Mouse (Mus musculus): Measurements from ENCODE around the gene Pacsin2. TPM values are rescaled to one million over a fixed set of nuclear protein-coding genes. Genes with fewer than 3 reads are reported as not detected.

The Pacsin2 gene
- polyA plus RNA-seq, 1 experiment from 2014 or later = 85.4 TPM

GRCm38 (mm10) chr15:83482645-83483224 is 18.3 kb upstream of the Pacsin2 start:
- Histone ChIP-seq H3K4me1 (ENCODE audit: insufficient read depth, low read length) (no peaks in the 10 kb centered on the region), H3K27me3 (ENCODE audit: insufficient read depth, low read length) (no peaks in the 10 kb centered on the region), H3K9ac (replicated peaks; ENCODE audit: low read length) (no peak overlapping the region), H3K4me2 (replicated peaks; ENCODE audit: low read depth, low read length) (no peak overlapping the region), H3K4me3 (ENCODE audit: low read length) (no peak overlapping the region), H3K36me3 (ENCODE audit: insufficient read depth, low read length) (peaks cover 7% of the 10 kb centered on the region; the same call in 1 of the 2 replicates), H3K9me3 (ENCODE audit: low read length) (no peaks in the 10 kb centered on the region), H3K27ac (ENCODE audit: low read length) (no peak overlapping the region)
- no peak for ATAC-seq (ENCODE audit: low FRiP score, low TSS enrichment)
- 75% methylated on average over 8 of the region's 8 CpGs for WGBS

DNA sequence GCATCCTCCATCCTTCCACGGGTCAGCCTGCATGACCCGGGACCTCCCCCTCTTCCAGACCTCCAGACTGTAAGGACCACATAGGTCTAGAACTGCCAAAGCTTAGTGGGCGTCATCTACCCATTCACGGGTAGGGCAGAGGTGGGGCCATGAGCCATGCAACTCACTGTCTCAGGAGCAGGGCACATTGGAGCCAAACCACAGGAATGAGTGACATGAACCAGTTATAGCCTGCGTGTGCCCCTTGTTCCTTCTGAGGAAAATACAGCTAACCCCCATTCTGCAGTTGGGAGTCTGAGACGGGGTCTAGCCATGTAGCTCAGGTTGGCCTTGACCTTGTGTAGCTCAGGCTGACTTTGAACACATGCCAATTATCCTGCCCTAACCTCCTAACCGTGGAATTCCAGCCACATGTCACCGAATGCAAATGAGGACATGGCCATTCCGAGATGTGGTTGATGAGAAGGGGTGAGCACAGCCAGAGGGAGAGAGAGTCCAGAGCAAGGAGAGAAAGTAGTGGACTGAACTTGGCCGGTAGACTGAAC is 16.9 kb upstream of the Pacsin2 start:
- Histone ChIP-seq H3K36me3 (ENCODE audit: insufficient read depth, low read length) (no peaks in the 10 kb centered on the region), H3K9ac (replicated peaks; ENCODE audit: low read length) (no peak overlapping the region), H3K4me3 (ENCODE audit: low read length) (no peak overlapping the region), H3K27ac (ENCODE audit: low read length) (no peak overlapping the region), H3K4me1 (ENCODE audit: insufficient read depth, low read length) (no peaks in the 10 kb centered on the region), H3K9me3 (ENCODE audit: low read length) (no peaks in the 10 kb centered on the region), H3K27me3 (ENCODE audit: insufficient read depth, low read length) (no peaks in the 10 kb centered on the region), H3K4me2 (replicated peaks; ENCODE audit: low read depth, low read length) (no peak overlapping the region)
- WGBS = 65% methylated on average over 10 of the region's 10 CpGs
- ATAC-seq (ENCODE audit: low FRiP score, low TSS enrichment) = no peak

DNA sequence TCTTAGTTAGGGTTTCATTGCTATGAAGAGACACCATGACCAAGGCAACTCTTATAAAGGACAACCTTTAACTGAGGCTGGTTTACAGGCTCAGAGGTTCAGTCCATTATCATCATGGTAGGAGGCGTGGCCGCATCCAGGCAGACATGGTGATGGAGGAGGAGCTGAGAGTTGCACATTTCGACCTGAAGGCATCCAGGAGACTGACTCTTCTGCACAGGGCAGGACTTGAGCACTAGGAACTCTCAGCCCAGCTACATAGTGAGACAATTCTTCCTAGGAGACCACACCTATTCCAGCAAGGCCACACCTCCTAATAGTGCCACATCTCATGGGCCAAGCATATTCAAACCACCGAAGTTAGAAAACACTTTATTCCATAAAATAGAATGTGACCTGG is 15.4 kb upstream of the Pacsin2 start:
- 89% methylated on average over 4 of the region's 4 CpGs for WGBS

DNA sequence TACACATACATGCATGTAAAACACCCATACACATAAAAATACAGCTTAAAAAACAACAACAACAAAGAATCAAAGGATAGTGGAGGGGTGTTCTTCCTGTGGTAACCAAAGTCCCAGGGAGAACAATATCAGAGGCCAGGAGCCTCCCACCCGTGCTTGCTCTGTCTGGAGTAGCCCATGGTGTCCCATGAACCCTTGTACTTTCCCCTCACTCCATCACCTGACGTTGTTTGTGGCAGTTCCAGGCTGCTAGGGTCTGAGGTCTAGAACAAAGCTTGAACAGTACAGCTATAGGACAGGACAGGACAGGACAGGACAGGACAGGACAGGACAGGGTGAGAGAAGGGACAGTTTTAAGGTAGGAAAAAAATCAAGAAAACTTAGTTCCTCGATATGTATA is 13.7 kb upstream of the Pacsin2 start:
- 68% methylated on average over 3 of the region's 3 CpGs for WGBS
- Histone ChIP-seq H3K4me1 (ENCODE audit: insufficient read depth, low read length) (peaks cover 10% of the 10 kb centered on the region; the same call in 1 of the 2 replicates), H3K27ac (ENCODE audit: low read length) (no peak overlapping the region), H3K4me3 (ENCODE audit: low read length) (no peak overlapping the region), H3K27me3 (ENCODE audit: insufficient read depth, low read length) (no peaks in the 10 kb centered on the region), H3K4me2 (replicated peaks; ENCODE audit: low read depth, low read length) (no peak overlapping the region), H3K9me3 (ENCODE audit: low read length) (no peaks in the 10 kb centered on the region), H3K36me3 (ENCODE audit: insufficient read depth, low read length) (no peaks in the 10 kb centered on the region), H3K9ac (replicated peaks; ENCODE audit: low read length) (no peak overlapping the region)
- no peak for ATAC-seq (ENCODE audit: low FRiP score, low TSS enrichment)

More for the DNA sequence above, 15.4 kb upstream of the Pacsin2 start:
- Histone ChIP-seq H3K9me3 (ENCODE audit: low read length) (no peaks in the 10 kb centered on the region), H3K9ac (replicated peaks; ENCODE audit: low read length) (no peak overlapping the region), H3K4me2 (replicated peaks; ENCODE audit: low read depth, low read length) (no peak overlapping the region), H3K4me1 (ENCODE audit: insufficient read depth, low read length) (peaks cover under 1% of the 10 kb centered on the region; the same call in 1 of the 2 replicates), H3K27me3 (ENCODE audit: insufficient read depth, low read length) (no peaks in the 10 kb centered on the region), H3K4me3 (ENCODE audit: low read length) (no peak overlapping the region), H3K27ac (ENCODE audit: low read length) (no peak overlapping the region), H3K36me3 (ENCODE audit: insufficient read depth, low read length) (no peaks in the 10 kb centered on the region)
- no peak for ATAC-seq (ENCODE audit: low FRiP score, low TSS enrichment)

GRCm38 (mm10) chr15:83476593-83477273 is 12.3 kb upstream of the Pacsin2 start:
- Histone ChIP-seq H3K36me3 (ENCODE audit: insufficient read depth, low read length) (no peaks in the 10 kb centered on the region), H3K4me1 (ENCODE audit: insufficient read depth, low read length) (peaks cover 11% of the 10 kb centered on the region; the same call in 1 of the 2 replicates), H3K4me2 (replicated peaks; ENCODE audit: low read depth, low read length) (no peak overlapping the region), H3K27me3 (ENCODE audit: insufficient read depth, low read length) (no peaks in the 10 kb centered on the region), H3K9me3 (ENCODE audit: low read length) (no peaks in the 10 kb centered on the region), H3K27ac (ENCODE audit: low read length) (no peak overlapping the region), H3K4me3 (ENCODE audit: low read length) (no peak overlapping the region), H3K9ac (replicated peaks; ENCODE audit: low read length) (no peak overlapping the region)
- no peak for ATAC-seq (ENCODE audit: low FRiP score, low TSS enrichment)
- 80% methylated on average over 12 of the region's 12 CpGs for WGBS

DNA sequence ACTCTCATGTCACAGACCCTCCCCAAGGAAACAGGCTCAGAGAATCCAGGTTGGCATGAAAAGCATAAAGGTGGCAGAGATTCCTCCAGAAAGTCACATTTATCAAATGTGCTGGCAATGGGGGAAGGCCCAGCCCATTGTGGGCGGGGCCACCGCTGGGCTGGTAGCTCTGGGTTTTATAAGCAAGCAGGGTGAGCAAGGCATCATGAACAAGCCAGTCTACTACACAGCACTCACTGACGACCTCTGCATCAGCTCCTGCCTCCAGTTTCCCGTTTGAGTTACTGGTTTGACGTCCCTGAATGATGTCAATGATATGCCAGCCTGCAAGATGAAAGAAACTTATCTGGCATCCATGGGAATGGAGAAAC is 10.0 kb upstream of the Pacsin2 start:
- ATAC-seq (ENCODE audit: low FRiP score, low TSS enrichment) = no peak
- H3K27me3 ChIP-seq (ENCODE audit: insufficient read depth, low read length) = no peaks in the 10 kb centered on the region
- no peaks in the 10 kb centered on the region for H3K36me3 ChIP-seq (ENCODE audit: insufficient read depth, low read length)
- H3K27ac ChIP-seq (ENCODE audit: low read length) = peak overlapping the region; percentile 17; the same call in 1 of the 2 replicates
- peaks cover 17% of the 10 kb centered on the region for H3K4me1 ChIP-seq (ENCODE audit: insufficient read depth, low read length)
- no peak overlapping the region for H3K4me3 ChIP-seq (ENCODE audit: low read length)
- H3K9me3 ChIP-seq (ENCODE audit: low read length) = no peaks in the 10 kb centered on the region
- no peak overlapping the region for H3K9ac ChIP-seq (replicated peaks; ENCODE audit: low read length)
- no peak overlapping the region for H3K4me2 ChIP-seq (replicated peaks; ENCODE audit: low read depth, low read length)
- WGBS = 31% methylated on average over 5 of the region's 5 CpGs

DNA sequence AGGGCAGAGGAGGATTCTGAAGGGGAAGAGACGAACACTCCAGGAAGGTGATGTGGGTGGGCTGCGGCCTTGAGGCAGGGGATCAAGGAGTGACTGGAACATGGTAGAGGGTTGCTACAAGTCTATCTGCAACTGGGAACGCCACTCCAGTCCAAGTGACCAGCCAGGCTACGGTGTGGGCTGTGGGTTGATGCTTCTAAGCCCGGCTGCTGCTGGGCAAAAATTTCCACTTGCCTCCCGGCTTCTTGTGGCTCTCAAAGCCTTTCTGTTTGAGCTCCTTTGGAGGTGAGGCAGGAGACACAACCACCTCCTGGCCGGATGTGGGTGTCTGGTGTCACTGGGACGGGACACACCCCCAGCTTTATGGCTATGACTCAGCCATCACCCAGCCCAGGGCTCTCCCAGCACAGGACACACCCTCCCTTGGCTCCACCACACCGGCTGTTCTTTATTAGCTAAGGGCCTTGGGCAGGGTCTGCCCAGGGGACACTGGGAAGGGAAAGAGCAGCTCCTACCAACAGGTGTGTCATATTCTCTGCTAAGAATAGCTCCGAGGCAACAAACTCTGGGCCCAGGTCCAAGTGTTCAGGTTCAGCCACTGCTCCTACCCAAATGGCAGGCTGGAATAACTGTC is 9.5 kb upstream of the Pacsin2 start:
- Histone ChIP-seq H3K27ac (ENCODE audit: low read length) (0 out of 2 replicates have a peak overlapping the region, but pooled peaks have one; percentile 17), H3K9ac (replicated peaks; ENCODE audit: low read length) (no peak overlapping the region), H3K36me3 (ENCODE audit: insufficient read depth, low read length) (no peaks in the 10 kb centered on the region), H3K9me3 (ENCODE audit: low read length) (no peaks in the 10 kb centered on the region), H3K4me1 (ENCODE audit: insufficient read depth, low read length) (peaks cover 17% of the 10 kb centered on the region), H3K27me3 (ENCODE audit: insufficient read depth, low read length) (no peaks in the 10 kb centered on the region), H3K4me3 (ENCODE audit: low read length) (no peak overlapping the region), H3K4me2 (replicated peaks; ENCODE audit: low read depth, low read length) (no peak overlapping the region)
- peak; percentile 67 for ATAC-seq (ENCODE audit: low FRiP score, low TSS enrichment)
- 40% methylated on average over 10 of the region's 10 CpGs for WGBS

DNA sequence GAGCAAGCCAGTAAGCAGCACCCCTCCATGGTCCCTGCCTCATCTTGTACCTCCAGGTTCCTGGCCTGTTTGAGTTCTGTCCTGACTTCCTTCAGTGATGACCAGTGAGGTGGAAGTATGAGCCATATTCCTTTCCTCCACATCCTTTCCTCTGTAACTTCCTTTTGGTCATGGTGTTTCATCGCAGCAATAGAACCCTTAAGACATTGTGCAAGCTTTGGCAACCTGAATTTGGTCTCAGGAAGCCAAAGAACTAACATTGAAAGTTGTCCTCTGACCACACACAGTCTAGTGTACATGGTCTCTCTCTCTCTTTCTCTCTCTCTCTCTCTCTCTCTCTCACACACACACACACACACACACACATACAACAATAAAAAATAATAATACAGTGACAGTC is 8.8 kb upstream of the Pacsin2 start:
- H3K4me3 ChIP-seq (ENCODE audit: low read length) = no peak overlapping the region
- H3K9me3 ChIP-seq (ENCODE audit: low read length) = no peaks in the 10 kb centered on the region
- H3K27me3 ChIP-seq (ENCODE audit: insufficient read depth, low read length) = no peaks in the 10 kb centered on the region
- WGBS = 88% methylated on average over 1 of the region's 1 CpGs
- H3K4me2 ChIP-seq (replicated peaks; ENCODE audit: low read depth, low read length) = no peak overlapping the region
- H3K4me1 ChIP-seq (ENCODE audit: insufficient read depth, low read length) = peaks cover 17% of the 10 kb centered on the region
- H3K9ac ChIP-seq (replicated peaks; ENCODE audit: low read length) = no peak overlapping the region
- ATAC-seq (ENCODE audit: low FRiP score, low TSS enrichment) = no peak
- no peak overlapping the region for H3K27ac ChIP-seq (ENCODE audit: low read length)
- no peaks in the 10 kb centered on the region for H3K36me3 ChIP-seq (ENCODE audit: insufficient read depth, low read length)

DNA sequence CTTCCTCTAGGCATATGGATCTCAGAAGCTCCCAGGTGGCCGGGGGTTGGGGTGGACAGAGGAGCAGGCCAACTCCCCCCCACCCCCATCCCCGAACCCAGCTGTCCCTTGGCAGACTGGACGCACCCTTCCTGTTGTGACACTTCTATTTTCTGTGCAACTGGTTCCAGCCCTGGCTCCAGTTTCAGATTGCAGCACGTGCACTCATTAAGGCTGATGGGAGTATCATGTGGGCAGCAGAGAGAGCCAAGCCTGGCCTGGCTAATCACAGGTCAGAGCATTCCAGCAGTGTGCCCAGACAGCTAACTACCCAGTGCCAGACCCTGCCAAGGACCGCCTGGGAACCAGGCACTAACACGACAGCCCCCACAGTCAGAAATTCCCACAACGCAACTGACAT is 7.1 kb upstream of the Pacsin2 start:
- H3K4me3 ChIP-seq (ENCODE audit: low read length) = no peak overlapping the region
- no peak overlapping the region for H3K4me2 ChIP-seq (replicated peaks; ENCODE audit: low read depth, low read length)
- ATAC-seq (ENCODE audit: low FRiP score, low TSS enrichment) = peak; percentile 64
- 40% methylated on average over 7 of the region's 7 CpGs for WGBS
- no peaks in the 10 kb centered on the region for H3K36me3 ChIP-seq (ENCODE audit: insufficient read depth, low read length)
- peaks cover 24% of the 10 kb centered on the region for H3K4me1 ChIP-seq (ENCODE audit: insufficient read depth, low read length)
- no peaks in the 10 kb centered on the region for H3K27me3 ChIP-seq (ENCODE audit: insufficient read depth, low read length)
- no peaks in the 10 kb centered on the region for H3K9me3 ChIP-seq (ENCODE audit: low read length)
- H3K9ac ChIP-seq (replicated peaks; ENCODE audit: low read length) = no peak overlapping the region; the same call in 1 of the 2 replicates
- H3K27ac ChIP-seq (ENCODE audit: low read length) = peak overlapping the region; percentile 14; the same call in 1 of the 2 replicates

GRCm38 (mm10) chr15:83470443-83470842 is 6.0 kb upstream of the Pacsin2 start:
- Histone ChIP-seq H3K4me2 (replicated peaks; ENCODE audit: low read depth, low read length) (no peak overlapping the region), H3K4me3 (ENCODE audit: low read length) (no peak overlapping the region), H3K4me1 (ENCODE audit: insufficient read depth, low read length) (peaks cover 28% of the 10 kb centered on the region), H3K9ac (replicated peaks; ENCODE audit: low read length) (no peak overlapping the region), H3K36me3 (ENCODE audit: insufficient read depth, low read length) (no peaks in the 10 kb centered on the region), H3K27me3 (ENCODE audit: insufficient read depth, low read length) (no peaks in the 10 kb centered on the region), H3K27ac (ENCODE audit: low read length) (no peak overlapping the region), H3K9me3 (ENCODE audit: low read length) (no peaks in the 10 kb centered on the region)
- ATAC-seq (ENCODE audit: low FRiP score, low TSS enrichment) = no peak
- 82% methylated on average over 8 of the region's 8 CpGs for WGBS

All from kidney, embryonic 16.5 days (tissue).